In the genomic region with DNA sequence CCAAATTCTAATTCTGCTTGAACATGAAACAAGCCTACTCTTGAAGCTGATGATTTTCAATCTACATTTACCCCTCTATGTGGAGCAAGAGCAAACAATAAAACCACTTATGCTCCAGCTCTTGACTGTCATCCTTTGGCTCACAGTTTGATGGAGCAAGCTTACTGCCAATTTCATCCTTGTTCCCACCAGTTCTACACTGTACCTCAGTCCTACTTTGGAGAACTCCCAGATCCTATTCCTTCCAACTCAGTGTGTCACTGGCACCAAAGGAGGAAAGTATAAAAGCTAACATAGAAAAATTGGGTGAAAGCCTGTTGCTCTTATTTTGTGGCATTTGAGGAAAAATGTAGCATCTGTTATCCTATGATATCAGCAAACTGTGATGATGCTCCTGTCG, we compare ENCODE assay signal across 11 mouse cellular contexts.
"Had no signal": no experiment of that assay in that cellular context is flagged by ENCODE, and none has a peak within 500 bp of the region (broad histone marks: within the 10 kb centered on the region; RNA-seq: fewer than 3 reads in every experiment).

No protein-coding gene starts in this region.

- DNase-seq: kidney, adult 2 months; kidney, postnatal 14 days; layer of hippocampus, postnatal 36 days; lung, embryonic 14.5 days; lung, postnatal 10 days; lung, postnatal 4 days; retina, postnatal 1 day; right cerebral cortex, postnatal 4 days; spleen, adult 18-20 months; thymus, adult 2 months; thymus, postnatal 25 days had no signal
